Mouse (Mus musculus): ENCODE measurements around the gene Eef2k. TPM values are rescaled to one million over a fixed set of nuclear protein-coding genes. Genes with fewer than 3 reads are reported as not detected.
"Not testable (repeated sequence)": the region's sequence is repeated elsewhere in the genome, so short reads cannot be mapped to it uniquely, and the experiment has no call there.

Gene Eef2k
- polyA plus RNA-seq, 1 experiment from 2014 or later, result 75.4 TPM

DNA sequence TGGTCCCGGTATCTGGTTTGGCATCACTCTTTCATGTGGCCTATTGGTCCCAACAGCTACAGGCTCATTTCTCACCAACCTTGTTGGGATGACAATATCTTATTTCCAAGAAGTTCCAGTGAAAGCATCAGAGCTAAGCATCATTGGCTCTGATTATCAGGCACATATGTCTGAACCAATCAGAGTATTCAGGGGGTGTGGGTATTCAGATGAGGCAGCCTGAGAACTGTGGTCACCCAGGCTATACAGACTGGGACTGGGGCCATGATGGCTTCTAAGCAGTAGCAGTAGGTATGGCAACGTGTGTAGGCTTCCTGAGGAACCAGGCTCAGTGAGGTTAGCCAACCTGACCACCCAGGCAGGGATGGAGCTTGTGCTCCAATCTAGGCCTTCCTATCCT lies 38.8 kb downstream of the Eef2k start:
- WGBS, result 64% methylated on average over 2 of the region's 2 CpGs
- peaks cover 56% of the 10 kb centered on the region for H3K36me3 ChIP-seq
- no peaks in the 10 kb centered on the region for H3K9me3 ChIP-seq (replicated peaks)
- ATAC-seq (ENCODE audit: insufficient number of reproducible peaks, low FRiP score, low TSS enrichment, low read depth), result no peak
- no peaks in the 10 kb centered on the region for H3K4me1 ChIP-seq
- H3K27ac ChIP-seq (replicated peaks), result no peak overlapping the region
- H3K27me3 ChIP-seq, result no peaks in the 10 kb centered on the region
- H3K9ac ChIP-seq, result no peak overlapping the region
- H3K4me2 ChIP-seq (replicated peaks), result no peak overlapping the region
- no peak overlapping the region for H3K4me3 ChIP-seq (replicated peaks)

DNA sequence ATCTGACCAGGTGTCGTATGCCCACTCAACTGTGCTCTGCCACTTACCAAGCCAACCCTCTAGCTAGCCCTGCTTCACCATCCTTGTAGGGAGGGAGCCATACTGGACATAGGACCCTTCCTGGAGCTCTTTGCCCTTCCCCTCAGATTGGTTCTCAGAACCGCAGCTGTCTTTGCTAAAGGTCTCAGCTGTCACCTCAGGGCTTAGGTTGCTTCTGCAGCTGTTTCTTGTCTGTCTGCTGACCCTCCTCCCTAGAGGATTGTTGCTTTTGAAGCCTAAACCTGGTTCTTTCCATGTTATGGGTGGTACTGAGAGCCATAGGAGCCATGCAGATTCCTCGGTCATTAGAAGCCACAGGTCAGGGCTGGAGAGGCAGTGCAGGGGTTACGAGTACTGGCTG lies 40.0 kb downstream of the Eef2k start:
- ATAC-seq (ENCODE audit: insufficient number of reproducible peaks, low FRiP score, low TSS enrichment, low read depth), result no peak
- Histone ChIP-seq H3K9me3 (replicated peaks) (no peaks in the 10 kb centered on the region), H3K27me3 (no peaks in the 10 kb centered on the region), H3K36me3 (peaks cover 68% of the 10 kb centered on the region), H3K4me2 (replicated peaks) (no peak overlapping the region), H3K9ac (no peak overlapping the region), H3K4me1 (no peaks in the 10 kb centered on the region), H3K4me3 (replicated peaks) (no peak overlapping the region), H3K27ac (replicated peaks) (no peak overlapping the region)
- 64% methylated on average over 4 of the region's 4 CpGs for WGBS

DNA sequence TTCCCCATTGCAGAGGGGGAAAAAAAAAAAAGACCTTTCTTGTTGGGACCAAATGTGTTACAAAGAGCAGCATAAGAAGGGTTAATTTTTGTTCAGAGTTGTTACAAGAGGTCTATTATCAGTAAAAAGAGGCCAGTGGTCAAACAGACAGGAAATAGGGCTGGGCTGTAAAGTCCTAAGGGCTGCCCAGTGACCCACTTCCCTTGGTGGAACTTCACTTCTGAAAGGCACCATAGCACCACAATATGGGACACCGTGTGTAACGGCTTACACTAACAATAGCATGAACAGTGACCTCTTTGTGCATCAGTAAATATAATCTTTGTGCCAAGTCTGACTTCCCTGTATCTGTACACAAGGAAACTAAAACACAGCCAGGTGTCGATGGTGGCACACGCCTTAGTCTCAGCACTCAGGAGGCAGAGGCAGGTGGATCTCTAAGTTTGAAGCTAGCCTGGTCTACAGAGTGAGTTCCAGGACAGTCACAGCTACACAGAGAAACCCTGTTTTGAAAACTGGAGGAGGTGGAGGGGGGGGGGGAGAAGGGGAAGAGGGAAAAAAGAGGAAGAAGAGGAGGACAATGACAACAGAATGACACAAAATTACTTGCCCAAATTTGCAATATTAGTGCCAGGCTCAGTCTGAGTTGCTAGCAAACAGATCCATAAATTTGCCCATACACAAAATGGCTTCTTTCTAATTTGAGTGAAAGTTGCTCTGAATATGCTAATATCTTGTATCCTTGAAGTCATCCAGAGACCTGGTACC lies 41.1 kb downstream of the Eef2k start:
- Histone ChIP-seq H3K9ac (no peak overlapping the region), H3K4me2 (replicated peaks) (no peak overlapping the region), H3K9me3 (replicated peaks) (no peaks in the 10 kb centered on the region), H3K4me3 (replicated peaks) (no peak overlapping the region), H3K27me3 (no peaks in the 10 kb centered on the region), H3K27ac (replicated peaks) (no peak overlapping the region), H3K4me1 (no peaks in the 10 kb centered on the region), H3K36me3 (peaks cover 75% of the 10 kb centered on the region)
- no peak for ATAC-seq (ENCODE audit: insufficient number of reproducible peaks, low FRiP score, low TSS enrichment, low read depth)
- 77% methylated on average over 4 of the region's 4 CpGs for WGBS

DNA sequence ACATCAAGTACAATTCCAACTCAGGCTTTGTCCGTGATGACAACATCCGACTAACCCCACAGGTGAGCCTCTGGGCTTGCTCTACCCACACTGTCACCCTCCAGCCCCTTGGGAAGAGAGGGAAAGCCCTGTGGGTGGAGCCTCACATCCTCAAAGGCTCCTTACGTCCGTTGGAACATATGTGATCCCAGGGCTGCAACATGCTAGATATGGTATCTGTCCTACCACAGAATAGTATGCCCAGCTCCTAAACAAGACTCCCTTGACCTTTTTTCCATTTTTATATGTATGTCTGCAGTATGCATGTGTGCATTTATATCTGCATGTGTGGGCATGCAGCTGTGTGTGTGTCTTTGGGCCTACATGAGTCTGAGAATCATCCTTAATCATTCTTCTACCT lies 42.1 kb downstream of the Eef2k start:
- no peak for ATAC-seq (ENCODE audit: insufficient number of reproducible peaks, low FRiP score, low TSS enrichment, low read depth)
- Histone ChIP-seq H3K4me3 (replicated peaks) (no peak overlapping the region), H3K36me3 (peaks cover 85% of the 10 kb centered on the region), H3K4me1 (no peaks in the 10 kb centered on the region), H3K9me3 (replicated peaks) (no peaks in the 10 kb centered on the region), H3K4me2 (replicated peaks) (no peak overlapping the region), H3K9ac (no peak overlapping the region), H3K27me3 (no peaks in the 10 kb centered on the region), H3K27ac (replicated peaks) (no peak overlapping the region)
- 92% methylated on average over 4 of the region's 4 CpGs for WGBS

DNA sequence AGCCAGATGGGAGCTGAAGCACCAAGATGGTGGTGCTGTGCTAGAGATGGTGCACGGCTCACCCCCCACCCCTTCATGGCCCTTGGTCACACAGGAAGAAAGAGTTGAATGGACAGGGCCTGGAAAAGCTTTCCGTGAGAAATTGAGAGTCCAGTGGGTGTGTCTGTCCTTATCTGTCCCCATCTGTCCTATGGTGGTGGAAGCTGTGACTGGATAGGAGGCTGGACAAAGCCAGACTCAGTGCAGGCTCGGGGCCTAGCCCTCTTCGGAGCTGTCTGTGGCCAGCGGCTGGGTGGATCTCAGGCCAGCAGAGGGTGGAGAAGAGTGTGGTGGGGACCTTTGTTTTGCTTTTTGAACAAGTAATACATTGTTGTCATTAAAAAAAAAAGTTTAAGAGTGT lies 50.5 kb downstream of the Eef2k start:
- no peaks in the 10 kb centered on the region for H3K9me3 ChIP-seq (replicated peaks)
- H3K9ac ChIP-seq, result no peak overlapping the region
- H3K36me3 ChIP-seq, result peaks cover 77% of the 10 kb centered on the region
- no peaks in the 10 kb centered on the region for H3K27me3 ChIP-seq
- H3K4me1 ChIP-seq, result no peaks in the 10 kb centered on the region
- no peak for ATAC-seq (ENCODE audit: insufficient number of reproducible peaks, low FRiP score, low TSS enrichment, low read depth)
- H3K4me2 ChIP-seq (replicated peaks), result no peak overlapping the region
- H3K27ac ChIP-seq (replicated peaks), result no peak overlapping the region
- 81% methylated on average over 5 of the region's 5 CpGs for WGBS
- H3K4me3 ChIP-seq (replicated peaks), result no peak overlapping the region

DNA sequence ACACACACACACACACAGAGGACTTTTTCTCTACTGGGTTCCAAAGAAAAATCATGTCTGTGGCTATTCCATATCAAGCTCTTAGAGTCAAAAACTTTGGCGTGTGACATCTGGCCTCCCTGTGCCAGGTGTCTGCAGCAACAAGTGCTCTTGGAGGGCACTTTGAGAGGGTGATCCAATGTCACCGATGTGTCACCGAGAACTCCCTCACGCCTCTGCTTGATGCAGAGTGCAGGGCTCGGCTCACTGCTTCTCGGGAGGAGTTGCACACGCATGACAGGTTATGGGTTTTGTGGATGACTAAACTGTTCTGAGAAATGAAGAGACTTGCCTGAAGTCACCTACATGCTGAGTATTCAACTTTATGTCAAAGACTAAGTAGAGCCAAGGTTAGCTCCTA lies 54.4 kb downstream of the Eef2k start:
- H3K36me3 ChIP-seq, result peaks cover 66% of the 10 kb centered on the region
- no peak for ATAC-seq (ENCODE audit: insufficient number of reproducible peaks, low FRiP score, low TSS enrichment, low read depth)

DNA sequence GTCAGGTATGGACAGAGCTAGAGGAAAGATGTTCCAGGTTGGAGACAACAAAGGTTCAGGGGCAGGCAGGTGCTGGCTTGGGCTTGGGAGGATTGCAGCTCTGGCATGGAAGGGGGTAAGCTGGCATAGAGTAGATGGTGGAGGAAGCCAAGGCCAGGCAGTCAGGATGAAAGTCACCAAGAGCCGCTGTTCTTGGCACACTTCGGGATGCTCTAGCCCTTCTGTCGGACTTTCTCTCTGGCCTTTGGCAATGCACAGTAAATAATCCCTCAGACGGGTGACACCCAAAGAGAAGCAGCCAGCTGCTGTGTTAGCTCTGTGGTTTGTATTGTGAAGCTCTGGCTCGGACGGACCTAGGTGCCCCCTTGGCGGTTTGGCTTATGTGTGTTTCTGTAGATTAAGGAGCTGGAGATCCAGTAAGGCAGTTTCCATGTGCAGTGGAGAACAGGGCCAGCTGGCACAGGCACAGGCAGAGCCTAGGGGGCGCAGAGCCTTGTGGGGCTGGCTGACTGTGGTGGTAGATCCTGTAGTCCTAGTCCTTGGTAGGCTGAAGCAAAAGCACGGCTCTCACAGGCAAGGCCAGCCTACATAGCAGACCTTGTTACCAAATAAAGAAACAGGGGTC lies 55.2 kb downstream of the Eef2k start:
- H3K36me3 ChIP-seq, result peaks cover 65% of the 10 kb centered on the region
- no peak overlapping the region for H3K27ac ChIP-seq (replicated peaks)
- no peaks in the 10 kb centered on the region for H3K27me3 ChIP-seq
- H3K4me3 ChIP-seq (replicated peaks), result no peak overlapping the region
- no peaks in the 10 kb centered on the region for H3K9me3 ChIP-seq (replicated peaks)
- no peaks in the 10 kb centered on the region for H3K4me1 ChIP-seq
- WGBS, result 83% methylated on average over 9 of the region's 9 CpGs
- H3K9ac ChIP-seq, result no peak overlapping the region
- no peak overlapping the region for H3K4me2 ChIP-seq (replicated peaks)
- ATAC-seq (ENCODE audit: insufficient number of reproducible peaks, low FRiP score, low TSS enrichment, low read depth), result no peak

More for the DNA sequence above, 54.4 kb downstream of the Eef2k start:
- no peak overlapping the region for H3K27ac ChIP-seq (replicated peaks)
- no peak overlapping the region for H3K4me3 ChIP-seq (replicated peaks)
- H3K4me2 ChIP-seq (replicated peaks), result no peak overlapping the region
- H3K4me1 ChIP-seq, result no peaks in the 10 kb centered on the region
- H3K27me3 ChIP-seq, result no peaks in the 10 kb centered on the region
- 88% methylated on average over 7 of the region's 7 CpGs for WGBS
- no peak overlapping the region for H3K9ac ChIP-seq
- no peaks in the 10 kb centered on the region for H3K9me3 ChIP-seq (replicated peaks)

DNA sequence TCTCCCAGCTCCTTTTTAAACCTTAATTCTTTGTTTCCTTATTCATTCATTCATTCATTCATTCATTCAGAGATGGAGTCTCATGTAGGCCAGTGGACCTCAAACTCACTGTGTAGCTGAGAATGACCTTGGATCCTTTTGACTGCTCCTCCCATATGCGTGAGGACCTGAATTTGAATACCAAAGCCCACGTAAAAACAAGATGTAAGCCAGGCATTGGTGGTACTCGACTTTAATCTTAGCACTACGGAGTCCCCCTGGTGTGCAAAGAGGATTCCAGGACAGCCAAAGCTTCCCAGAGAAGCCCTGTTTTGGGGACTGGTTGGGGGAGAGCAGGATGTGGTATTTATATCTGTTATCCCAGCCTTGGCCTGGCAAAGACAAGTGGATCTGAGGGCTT lies 57.6 kb downstream of the Eef2k start:
- H3K9ac ChIP-seq, result no peak overlapping the region
- no peak overlapping the region for H3K4me3 ChIP-seq (replicated peaks)
- WGBS, result 71% methylated on average over 4 of the region's 4 CpGs
- H3K27ac ChIP-seq (replicated peaks), result no peak overlapping the region
- peaks cover 65% of the 10 kb centered on the region for H3K36me3 ChIP-seq
- H3K4me1 ChIP-seq, result no peaks in the 10 kb centered on the region
- no peak for ATAC-seq (ENCODE audit: insufficient number of reproducible peaks, low FRiP score, low TSS enrichment, low read depth)
- H3K9me3 ChIP-seq (replicated peaks), result no peaks in the 10 kb centered on the region
- H3K4me2 ChIP-seq (replicated peaks), result no peak overlapping the region
- no peaks in the 10 kb centered on the region for H3K27me3 ChIP-seq

DNA sequence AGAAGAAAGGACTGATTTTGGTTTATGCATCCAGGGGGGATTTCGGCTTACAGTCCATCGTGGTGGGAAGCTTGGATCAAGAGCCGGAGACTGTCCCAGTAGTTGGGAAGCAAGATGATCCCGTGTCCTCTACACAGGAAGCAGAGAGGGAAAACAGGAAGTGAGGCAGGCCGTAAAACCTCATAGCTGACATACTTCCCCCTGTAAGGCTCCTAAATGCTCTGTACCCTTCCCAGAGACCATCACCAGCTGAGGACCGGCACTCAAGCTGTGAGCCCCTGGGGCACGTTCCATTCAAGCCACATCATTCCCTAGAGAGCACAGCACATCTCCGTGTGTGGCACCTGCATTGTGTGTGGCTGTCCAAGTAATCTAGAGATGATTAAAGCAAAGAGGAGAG lies 59.1 kb downstream of the Eef2k start:
- H3K4me1 ChIP-seq, result no peaks in the 10 kb centered on the region
- WGBS, result 38% methylated on average over 8 of the region's 8 CpGs
- H3K36me3 ChIP-seq, result peaks cover 53% of the 10 kb centered on the region
- ATAC-seq (ENCODE audit: insufficient number of reproducible peaks, low FRiP score, low TSS enrichment, low read depth), result no peak
- H3K27me3 ChIP-seq, result no peaks in the 10 kb centered on the region
- no peaks in the 10 kb centered on the region for H3K9me3 ChIP-seq (replicated peaks)
- no peak overlapping the region for H3K4me2 ChIP-seq (replicated peaks)
- H3K9ac ChIP-seq, result no peak overlapping the region
- H3K27ac ChIP-seq (replicated peaks), result no peak overlapping the region
- H3K4me3 ChIP-seq (replicated peaks), result no peak overlapping the region

DNA sequence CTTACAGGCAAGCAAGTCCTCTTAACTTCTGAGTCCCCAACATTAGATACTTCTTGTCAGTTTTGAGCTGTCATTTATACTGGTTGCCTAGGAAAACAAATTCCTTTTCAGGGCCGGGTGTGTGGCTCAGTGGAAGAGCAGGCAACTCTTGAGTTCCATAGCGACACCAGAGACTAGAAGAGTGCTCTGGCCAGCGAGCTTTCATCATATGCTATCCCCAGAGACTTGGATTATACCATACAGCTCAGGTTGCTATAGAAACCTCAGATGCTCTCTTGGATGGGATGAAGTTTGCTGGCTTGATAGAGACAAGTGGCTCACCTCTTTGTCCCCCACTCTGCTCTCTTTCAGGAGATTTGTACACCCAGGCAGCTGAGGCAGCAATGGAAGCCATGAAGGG lies 60.3 kb downstream of the Eef2k start:
- Histone ChIP-seq H3K9me3 (replicated peaks) (no peaks in the 10 kb centered on the region), H3K27ac (replicated peaks) (no peak overlapping the region), H3K36me3 (peaks cover 48% of the 10 kb centered on the region), H3K9ac (no peak overlapping the region), H3K4me3 (replicated peaks) (no peak overlapping the region), H3K4me1 (no peaks in the 10 kb centered on the region), H3K4me2 (replicated peaks) (no peak overlapping the region), H3K27me3 (no peaks in the 10 kb centered on the region)
- 47% methylated on average over 3 of the region's 3 CpGs for WGBS
- ATAC-seq (ENCODE audit: insufficient number of reproducible peaks, low FRiP score, low TSS enrichment, low read depth), result no peak

DNA sequence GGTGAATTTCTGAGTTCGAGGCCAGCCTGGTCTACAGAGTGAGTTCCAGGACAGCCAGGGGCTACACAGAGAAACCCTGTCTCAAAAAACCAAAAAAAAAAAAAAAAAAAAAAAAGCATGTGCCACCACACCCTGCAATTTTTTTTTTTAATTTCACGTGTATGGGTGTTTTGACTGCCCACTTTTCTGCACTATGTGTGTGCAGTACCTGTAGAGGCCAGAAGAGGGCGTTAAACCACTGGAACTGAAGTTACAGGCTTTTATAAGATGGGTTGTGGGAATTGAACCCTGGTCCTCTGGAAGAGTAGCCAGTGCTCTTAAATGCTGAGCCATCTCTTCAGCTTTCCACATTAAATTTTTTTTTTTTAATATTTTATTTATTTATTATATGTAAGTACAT lies 67.5 kb downstream of the Eef2k start:
- ATAC-seq (ENCODE audit: insufficient number of reproducible peaks, low FRiP score, low TSS enrichment, low read depth); H3K4me2 ChIP-seq (replicated peaks); H3K4me1 ChIP-seq; H3K9me3 ChIP-seq (replicated peaks); H3K27me3 ChIP-seq; H3K4me3 ChIP-seq (replicated peaks); H3K36me3 ChIP-seq; H3K9ac ChIP-seq; H3K27ac ChIP-seq (replicated peaks): not testable (repeated sequence)
- WGBS, result 70% methylated on average over 3 of the region's 3 CpGs

DNA sequence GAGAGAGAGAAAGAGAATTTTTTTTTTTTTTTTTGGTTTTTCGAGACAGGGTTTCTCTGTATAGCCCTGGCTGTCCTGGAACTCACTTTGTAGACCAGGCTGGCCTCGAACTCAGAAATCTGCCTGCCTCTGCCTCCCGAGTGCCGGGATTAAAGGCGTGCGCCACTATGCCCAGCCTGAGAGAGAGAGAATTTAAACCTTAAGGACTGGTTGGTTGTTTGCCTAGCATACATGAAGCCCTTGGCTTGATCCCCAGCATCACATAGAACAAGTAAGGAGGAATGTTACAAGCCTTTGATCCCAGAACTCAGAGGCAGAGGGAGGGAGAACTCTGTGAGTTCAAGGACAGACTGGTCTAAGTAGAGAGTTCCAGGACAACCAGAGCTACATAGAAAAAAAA lies 68.6 kb downstream of the Eef2k start:
- H3K9me3 ChIP-seq (replicated peaks); ATAC-seq (ENCODE audit: insufficient number of reproducible peaks, low FRiP score, low TSS enrichment, low read depth); H3K4me1 ChIP-seq; H3K9ac ChIP-seq; H3K27me3 ChIP-seq; H3K4me3 ChIP-seq (replicated peaks); H3K4me2 ChIP-seq (replicated peaks); H3K36me3 ChIP-seq; H3K27ac ChIP-seq (replicated peaks): not testable (repeated sequence)
- 85% methylated on average over 6 of the region's 6 CpGs for WGBS
